Mouse (Mus musculus): ENCODE results near the gene 1700019N19Rik. TPM values are rescaled to one million over a fixed set of nuclear protein-coding genes. Genes with fewer than 3 reads are reported as not detected.
A peak's percentile ranks its signal among the peaks of the same experiment; 100 is the strongest.

Gene 1700019N19Rik
- polyA plus RNA-seq, 1 experiment from 2014 or later, result not detected

GRCm38 (mm10) chr19:58808864-58809263, 14.6 kb upstream of the 1700019N19Rik start:
- ATAC-seq (ENCODE audit: insufficient read depth) (no peak), DNase-seq (no peak)
- Histone ChIP-seq H3K27ac (ENCODE audit: low read depth) (no peak overlapping the region), H3K4me2 (no peak overlapping the region), H3K4me3 (ENCODE audit: low read depth, low read length) (no peak overlapping the region), H3K27me3 (ENCODE audit: insufficient read depth, low read length) (no peaks in the 10 kb centered on the region), H3K9ac (no peak overlapping the region), H3K4me1 (ENCODE audit: insufficient read depth) (no peaks in the 10 kb centered on the region), H3K36me3 (ENCODE audit: insufficient read depth) (no peaks in the 10 kb centered on the region), H3K9me3 (ENCODE audit: low read depth, low read length) (no peaks in the 10 kb centered on the region)
- TF ChIP-seq CTCF (IDR thresholded peaks at IDR 0.05; ENCODE audit: low read depth), result no peak
- 72% methylated on average over 6 of the region's 6 CpGs for WGBS

GRCm38 (mm10) chr19:58806364-58806763, 12.1 kb upstream of the 1700019N19Rik start:
- Histone ChIP-seq H3K4me1 (ENCODE audit: insufficient read depth) (no peaks in the 10 kb centered on the region), H3K9me3 (ENCODE audit: low read depth, low read length) (no peaks in the 10 kb centered on the region), H3K4me2 (no peak overlapping the region), H3K4me3 (ENCODE audit: low read depth, low read length) (no peak overlapping the region), H3K36me3 (ENCODE audit: insufficient read depth) (no peaks in the 10 kb centered on the region), H3K27me3 (ENCODE audit: insufficient read depth, low read length) (no peaks in the 10 kb centered on the region), H3K9ac (no peak overlapping the region), H3K27ac (ENCODE audit: low read depth) (no peak overlapping the region)
- 5% methylated on average over 3 of the region's 3 CpGs for WGBS
- TF ChIP-seq CTCF (IDR thresholded peaks at IDR 0.05; ENCODE audit: low read depth), result peak; percentile 93
- DNase-seq (peak; percentile 90), ATAC-seq (ENCODE audit: insufficient read depth) (peak; percentile 75; the same call in 1 of the 2 replicates)

DNA sequence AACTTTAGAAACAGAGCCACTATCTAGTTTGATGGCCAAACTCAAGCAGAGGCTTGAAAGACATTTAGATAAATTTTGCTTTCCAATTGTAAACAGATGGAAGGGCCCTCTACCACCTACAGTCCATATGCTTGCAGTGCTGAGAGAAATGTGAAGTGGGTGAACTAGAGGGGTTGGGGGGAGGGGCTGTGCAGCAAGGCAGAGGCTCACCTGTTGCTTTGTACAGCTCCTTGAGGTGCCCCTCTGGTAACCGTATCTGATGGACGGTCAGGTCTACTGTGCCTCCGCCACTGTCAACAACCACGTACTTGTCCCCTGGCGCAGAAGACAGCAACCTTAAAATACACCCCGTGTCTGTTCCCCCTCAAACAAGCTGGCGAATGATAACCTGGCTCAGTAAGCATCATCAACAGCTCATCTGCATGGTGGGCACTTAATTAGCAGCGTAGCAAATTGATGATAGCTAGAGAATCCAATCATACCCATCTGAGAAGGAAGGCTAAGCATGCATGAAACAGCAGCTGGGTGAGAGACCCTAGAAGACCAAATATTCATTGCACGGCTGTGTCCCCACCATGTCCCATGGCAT, 11.0 kb upstream of the 1700019N19Rik start:
- DNase-seq (no peak), ATAC-seq (ENCODE audit: insufficient read depth) (no peak)
- Histone ChIP-seq H3K4me1 (ENCODE audit: insufficient read depth) (no peaks in the 10 kb centered on the region), H3K9ac (no peak overlapping the region), H3K36me3 (ENCODE audit: insufficient read depth) (no peaks in the 10 kb centered on the region), H3K27ac (ENCODE audit: low read depth) (no peak overlapping the region), H3K4me3 (ENCODE audit: low read depth, low read length) (no peak overlapping the region), H3K27me3 (ENCODE audit: insufficient read depth, low read length) (no peaks in the 10 kb centered on the region), H3K9me3 (ENCODE audit: low read depth, low read length) (no peaks in the 10 kb centered on the region), H3K4me2 (no peak overlapping the region)
- TF ChIP-seq CTCF (IDR thresholded peaks at IDR 0.05; ENCODE audit: low read depth), result no peak
- 69% methylated on average over 9 of the region's 9 CpGs for WGBS

DNA sequence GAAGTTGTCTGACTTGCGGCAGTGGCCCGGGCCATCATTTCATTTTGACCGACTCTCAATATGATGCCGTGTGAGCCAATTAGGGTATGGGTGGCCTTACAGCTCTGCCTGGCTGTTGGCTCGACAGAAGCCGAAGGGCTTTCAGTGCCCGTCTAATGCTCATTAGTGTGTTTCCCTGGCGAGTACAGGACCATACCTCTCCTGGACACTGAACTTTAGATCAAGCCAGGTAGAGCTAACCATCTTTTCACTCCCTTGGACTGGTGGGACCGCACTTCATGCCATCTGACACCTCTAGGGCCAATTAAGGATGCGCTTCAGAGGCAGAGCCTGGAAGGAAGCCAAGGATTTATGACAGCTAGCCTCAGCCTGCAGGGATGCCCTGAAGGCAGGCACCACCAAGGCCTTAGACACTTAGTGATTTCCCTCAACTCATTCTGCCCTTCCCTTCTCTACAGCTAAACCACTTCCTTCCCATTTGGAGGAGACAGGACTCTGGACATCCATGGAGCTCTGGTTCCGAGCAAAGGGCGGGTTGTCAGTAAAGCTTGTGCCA, 931 bp upstream of the 1700019N19Rik start:
- Histone ChIP-seq H3K9me3 (ENCODE audit: low read depth, low read length) (no peaks in the 10 kb centered on the region), H3K4me2 (no peak overlapping the region), H3K27me3 (ENCODE audit: insufficient read depth, low read length) (no peaks in the 10 kb centered on the region), H3K4me3 (ENCODE audit: low read depth, low read length) (no peak overlapping the region), H3K36me3 (ENCODE audit: insufficient read depth) (no peaks in the 10 kb centered on the region), H3K27ac (ENCODE audit: low read depth) (no peak overlapping the region), H3K9ac (no peak overlapping the region), H3K4me1 (ENCODE audit: insufficient read depth) (no peaks in the 10 kb centered on the region)
- no peak for TF ChIP-seq CTCF (IDR thresholded peaks at IDR 0.05; ENCODE audit: low read depth)
- no peak for DNase-seq
- no peak for ATAC-seq (ENCODE audit: insufficient read depth)
- 77% methylated on average over 12 of the region's 12 CpGs for WGBS

DNA sequence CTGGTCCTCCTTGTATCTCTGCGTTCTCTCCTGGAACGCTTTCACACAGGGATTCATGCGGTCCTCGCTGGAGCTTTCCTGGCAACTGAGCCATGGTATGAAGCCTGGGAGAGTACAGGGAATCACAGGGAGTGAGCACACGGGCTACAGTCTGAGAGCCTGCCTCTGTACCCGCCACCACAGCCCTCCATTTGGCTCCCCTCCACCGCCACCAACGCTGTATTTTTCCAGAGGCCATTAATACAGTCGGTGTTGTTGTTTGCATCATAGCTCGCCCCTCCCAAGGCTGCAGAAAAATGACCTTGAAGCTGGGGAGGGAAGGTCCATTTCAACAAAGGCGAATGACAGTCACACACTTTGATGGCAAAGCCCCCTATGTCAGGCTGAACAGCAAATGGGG, 5.1 kb downstream of the 1700019N19Rik start:
- ATAC-seq (ENCODE audit: insufficient read depth) (no peak), DNase-seq (peak; percentile 9)
- WGBS, result 66% methylated on average over 11 of the region's 11 CpGs
- H3K4me3 ChIP-seq (ENCODE audit: low read depth, low read length), result no peak overlapping the region
- H3K4me1 ChIP-seq (ENCODE audit: insufficient read depth), result no peaks in the 10 kb centered on the region
- H3K9me3 ChIP-seq (ENCODE audit: low read depth, low read length), result no peaks in the 10 kb centered on the region
- H3K4me2 ChIP-seq, result no peak overlapping the region
- H3K36me3 ChIP-seq (ENCODE audit: insufficient read depth), result no peaks in the 10 kb centered on the region
- no peak for TF ChIP-seq CTCF (IDR thresholded peaks at IDR 0.05; ENCODE audit: low read depth)
- H3K27ac ChIP-seq (ENCODE audit: low read depth), result no peak overlapping the region
- no peaks in the 10 kb centered on the region for H3K27me3 ChIP-seq (ENCODE audit: insufficient read depth, low read length)
- no peak overlapping the region for H3K9ac ChIP-seq

DNA sequence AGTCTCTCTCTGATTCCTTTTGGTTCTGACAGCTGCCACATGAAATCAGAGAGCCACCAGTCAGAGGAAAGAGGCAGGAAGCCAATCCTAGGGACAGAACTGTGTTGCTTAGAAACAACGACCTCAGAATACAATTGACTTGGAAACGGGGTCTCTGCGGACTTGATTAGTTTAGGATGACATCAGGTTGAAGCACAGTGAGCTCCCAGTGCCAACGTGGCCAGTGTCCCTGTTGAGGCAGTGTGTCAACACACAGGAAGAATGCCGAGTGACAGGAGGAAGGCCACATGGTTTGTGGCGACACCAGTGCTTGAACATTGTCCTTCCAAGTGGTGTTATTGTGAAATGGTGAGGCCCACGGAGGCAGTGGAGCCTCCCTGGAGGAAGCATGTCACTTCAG, 10.3 kb downstream of the 1700019N19Rik start:
- Histone ChIP-seq H3K36me3 (ENCODE audit: insufficient read depth) (no peaks in the 10 kb centered on the region), H3K9me3 (ENCODE audit: low read depth, low read length) (no peaks in the 10 kb centered on the region), H3K4me3 (ENCODE audit: low read depth, low read length) (no peak overlapping the region), H3K4me1 (ENCODE audit: insufficient read depth) (no peaks in the 10 kb centered on the region), H3K27me3 (ENCODE audit: insufficient read depth, low read length) (no peaks in the 10 kb centered on the region), H3K9ac (no peak overlapping the region), H3K4me2 (no peak overlapping the region), H3K27ac (ENCODE audit: low read depth) (no peak overlapping the region)
- 45% methylated on average over 7 of the region's 7 CpGs for WGBS
- DNase-seq, result peak; percentile 9
- ATAC-seq (ENCODE audit: insufficient read depth), result no peak
- no peak for TF ChIP-seq CTCF (IDR thresholded peaks at IDR 0.05; ENCODE audit: low read depth)

GRCm38 (mm10) chr19:58781566-58781965, 12.7 kb downstream of the 1700019N19Rik start:
- ATAC-seq (ENCODE audit: insufficient read depth), result no peak
- Histone ChIP-seq H3K4me3 (ENCODE audit: low read depth, low read length) (no peak overlapping the region), H3K9me3 (ENCODE audit: low read depth, low read length) (no peaks in the 10 kb centered on the region), H3K27me3 (ENCODE audit: insufficient read depth, low read length) (no peaks in the 10 kb centered on the region), H3K36me3 (ENCODE audit: insufficient read depth) (no peaks in the 10 kb centered on the region), H3K4me2 (no peak overlapping the region), H3K4me1 (ENCODE audit: insufficient read depth) (no peaks in the 10 kb centered on the region), H3K9ac (no peak overlapping the region), H3K27ac (ENCODE audit: low read depth) (no peak overlapping the region)
- no peak for DNase-seq
- TF ChIP-seq CTCF (IDR thresholded peaks at IDR 0.05; ENCODE audit: low read depth), result no peak
- 67% methylated on average over 4 of the region's 4 CpGs for WGBS
